Mouse (Mus musculus): ENCODE results near the gene a.
"Not testable (repeated sequence)": the region's sequence is repeated elsewhere in the genome, so short reads cannot be mapped to it uniquely, and the experiment has no call there.

The a gene

DNA sequence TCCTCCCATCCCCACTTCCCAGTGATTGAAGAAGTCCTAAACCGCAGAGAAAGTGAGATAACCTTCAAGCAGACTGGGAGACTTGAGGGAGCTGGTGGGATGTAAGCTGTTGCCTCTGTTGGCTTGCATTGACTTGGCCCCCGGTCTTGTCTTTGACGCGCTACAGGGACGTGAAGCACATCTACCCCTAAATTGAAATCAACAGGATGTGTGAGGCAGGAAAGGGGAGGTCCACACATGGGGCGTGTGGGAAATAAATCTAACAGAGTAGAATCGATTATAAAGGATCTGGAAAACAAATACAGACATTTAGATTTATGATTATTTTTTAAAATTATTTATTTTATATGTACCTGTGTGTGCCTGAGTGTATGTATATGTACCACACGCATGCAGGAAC, 200.2 kb downstream of the a start:
- no peak for DNase-seq (ENCODE audit: low read depth)

- DNase-seq (ENCODE audit: low read depth) = no peak
Measured at GRCm38 (mm10) chr2:154992083-154992482, 200.9 kb downstream of the a start.

DNA sequence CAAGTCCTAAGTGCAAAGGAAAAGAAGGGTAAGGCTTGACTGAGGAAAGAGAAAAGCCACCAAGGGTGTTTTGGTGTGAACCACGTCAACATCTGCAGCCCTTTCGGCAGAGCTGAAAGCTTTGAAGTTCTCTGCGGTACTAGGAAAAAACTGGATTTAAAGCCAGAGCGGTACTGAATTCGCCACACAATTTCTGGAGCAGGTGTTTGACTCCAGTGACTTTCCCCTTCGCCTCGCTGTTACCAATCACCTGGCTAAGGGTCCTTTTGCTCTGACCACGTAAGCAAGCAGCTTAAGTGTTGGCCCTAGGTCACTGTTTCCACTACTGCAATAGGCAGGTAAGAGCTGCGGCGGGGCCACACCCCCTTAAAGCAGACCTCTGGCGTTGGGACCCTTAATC, 214.3 kb downstream of the a start:
- no peak for DNase-seq (ENCODE audit: low read depth)

DNA sequence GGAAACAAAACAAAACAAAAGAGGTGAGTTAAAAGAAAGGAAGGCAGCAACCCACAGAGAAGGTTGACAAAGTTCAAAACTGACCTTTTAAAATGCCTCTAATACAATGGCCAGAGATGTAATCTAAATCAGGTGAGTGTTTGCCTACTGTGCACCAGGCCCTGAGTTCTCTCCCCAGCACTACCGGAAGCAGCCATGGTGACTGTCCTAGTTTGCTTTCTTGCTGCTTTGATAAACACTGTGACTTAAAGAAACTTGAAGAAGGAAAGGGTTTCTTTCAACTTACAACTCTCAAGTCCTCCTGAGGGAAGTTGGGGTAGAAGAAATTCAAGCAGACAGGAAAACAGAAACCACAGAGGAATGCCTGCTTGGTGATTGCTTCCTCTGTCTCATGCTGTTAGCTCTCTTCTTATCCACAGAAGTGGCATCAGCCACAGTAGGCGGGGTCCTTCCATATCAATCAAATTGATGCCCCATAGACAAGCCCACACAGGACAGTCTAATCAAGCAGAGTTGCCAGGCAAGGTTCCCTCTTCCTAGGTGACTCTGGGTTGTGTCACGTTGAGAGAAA, 220.0 kb downstream of the a start:
- peak; percentile 71 for DNase-seq (ENCODE audit: low read depth)

DNA sequence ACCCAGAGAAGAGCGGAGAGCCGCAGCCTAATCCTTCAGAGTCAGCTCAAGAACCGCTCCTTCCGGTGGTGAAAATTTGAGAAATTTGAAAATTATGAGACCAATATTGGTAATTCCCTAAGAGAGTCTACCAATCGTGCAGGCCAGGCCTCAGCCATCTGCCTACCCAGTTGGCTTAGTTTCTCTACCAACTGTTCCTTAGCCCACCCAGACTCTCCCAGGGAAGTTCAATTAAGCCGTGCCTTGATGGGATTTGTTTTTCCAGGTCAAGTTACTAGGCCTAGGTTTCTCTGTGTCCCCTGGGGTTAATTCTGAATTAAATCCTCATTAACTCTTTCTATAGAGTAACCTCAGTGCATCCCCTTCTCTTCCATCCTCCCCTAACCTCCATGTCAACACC, 221.8 kb downstream of the a start:
- no peak for DNase-seq (ENCODE audit: low read depth)

DNA sequence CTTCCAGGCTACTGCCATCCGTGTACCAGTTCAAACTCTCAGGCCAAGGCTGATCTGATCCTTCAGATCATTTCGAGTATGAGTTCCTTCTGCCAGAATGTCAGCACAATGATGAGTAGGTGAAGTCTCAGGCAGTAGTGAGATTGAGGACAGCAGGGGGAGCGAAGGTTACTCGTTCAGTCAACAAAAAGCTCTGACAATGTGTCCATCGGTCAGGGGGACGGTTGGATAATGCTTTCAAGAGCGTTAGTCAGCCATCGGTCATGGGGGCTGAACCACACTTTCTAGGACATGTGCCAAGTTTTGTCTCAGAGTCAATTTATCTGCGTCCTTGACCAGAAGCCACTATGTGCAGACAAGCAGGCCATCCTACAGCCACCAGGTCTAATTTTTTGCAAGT, 225.5 kb downstream of the a start:
- not testable (repeated sequence) for DNase-seq (ENCODE audit: low read depth)

GRCm38 (mm10) chr2:155018251-155018755, 227.1 kb downstream of the a start, which contains the start of gene Gm14226:
Gene Gm14226, plus strand, starts transcription at chr2:155018266.
- DNase-seq (ENCODE audit: low read depth) = not testable (repeated sequence)

GRCm38 (mm10) chr2:155018762-155019641, 227.8 kb downstream of the a start:
- DNase-seq (ENCODE audit: low read depth) = peak; percentile 58

GRCm38 (mm10) chr2:155019673-155020072, 228.5 kb downstream of the a start:
- DNase-seq (ENCODE audit: low read depth) = peak; percentile 65

GRCm38 (mm10) chr2:155020247-155020826, 229.1 kb downstream of the a start:
- not testable (repeated sequence) for DNase-seq (ENCODE audit: low read depth)

DNA sequence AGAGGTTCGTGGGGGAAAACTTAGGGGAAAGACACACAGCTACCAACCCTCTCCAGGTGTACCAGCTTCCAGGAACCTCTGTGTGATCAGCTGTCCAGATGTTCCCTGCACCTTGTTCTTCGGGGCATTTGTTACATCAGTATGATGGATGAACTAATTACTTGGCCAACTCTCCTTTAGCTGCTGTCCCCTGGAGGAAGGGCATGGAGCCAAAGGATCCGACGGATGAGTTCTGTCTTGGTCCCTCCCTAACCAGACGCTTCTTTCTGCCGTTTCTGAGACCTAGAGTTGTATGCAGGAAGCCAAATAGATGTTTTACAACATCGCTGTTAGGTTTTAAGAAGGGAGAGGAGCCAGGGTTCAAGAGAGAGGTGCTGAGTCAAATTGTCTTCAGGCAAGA, 239.6 kb downstream of the a start:
- no peak for DNase-seq (ENCODE audit: low read depth)

- DNase-seq (ENCODE audit: low read depth) = no peak
Measured at GRCm38 (mm10) chr2:155032938-155033710, 241.9 kb downstream of the a start.

DNA sequence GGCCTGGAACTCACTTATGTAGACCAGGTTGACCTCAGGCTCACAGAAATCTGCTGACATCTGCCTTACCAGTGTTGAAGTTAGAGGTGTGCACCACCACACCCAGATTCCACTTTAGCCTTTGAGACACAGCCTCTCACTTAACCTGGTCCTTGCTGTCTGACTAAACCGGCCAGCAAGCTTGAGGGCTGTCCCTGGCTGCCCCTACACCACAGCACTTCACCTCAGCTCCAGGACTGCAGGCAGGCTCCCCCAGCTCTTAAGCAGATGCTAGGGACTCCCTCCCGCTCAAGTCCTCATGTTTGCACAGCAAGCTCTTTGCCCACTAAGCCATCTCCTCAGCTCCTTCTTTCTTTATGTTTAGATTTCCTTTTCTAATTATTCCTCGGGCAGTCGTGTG, 248.8 kb downstream of the a start:
- no peak for DNase-seq (ENCODE audit: low read depth)

DNA sequence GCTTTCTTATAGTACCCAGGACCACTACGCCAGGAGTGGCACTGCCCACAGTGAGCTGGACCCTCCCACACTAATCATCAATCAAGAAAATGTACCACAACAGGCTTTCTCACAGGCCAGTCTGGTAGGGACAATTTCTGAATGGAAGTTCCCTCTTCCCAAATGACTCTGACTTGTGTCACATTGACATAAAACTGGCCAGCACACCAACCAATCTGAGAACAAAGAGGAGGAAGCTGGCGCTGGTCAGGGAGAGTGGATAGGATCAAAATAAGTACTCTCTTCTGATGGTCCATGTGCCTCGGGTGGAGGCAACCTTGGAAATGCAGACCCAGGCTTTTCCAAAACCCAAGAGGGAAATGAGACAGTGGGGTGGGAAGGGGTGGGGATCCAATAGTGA, 253.3 kb downstream of the a start:
- DNase-seq (ENCODE audit: low read depth) = no peak

GRCm38 (mm10) chr2:155045075-155045474, 253.9 kb downstream of the a start:
- DNase-seq (ENCODE audit: low read depth) = no peak

- no peak for DNase-seq (ENCODE audit: low read depth)
Measured at GRCm38 (mm10) chr2:155046803-155047202, 255.6 kb downstream of the a start.

DNA sequence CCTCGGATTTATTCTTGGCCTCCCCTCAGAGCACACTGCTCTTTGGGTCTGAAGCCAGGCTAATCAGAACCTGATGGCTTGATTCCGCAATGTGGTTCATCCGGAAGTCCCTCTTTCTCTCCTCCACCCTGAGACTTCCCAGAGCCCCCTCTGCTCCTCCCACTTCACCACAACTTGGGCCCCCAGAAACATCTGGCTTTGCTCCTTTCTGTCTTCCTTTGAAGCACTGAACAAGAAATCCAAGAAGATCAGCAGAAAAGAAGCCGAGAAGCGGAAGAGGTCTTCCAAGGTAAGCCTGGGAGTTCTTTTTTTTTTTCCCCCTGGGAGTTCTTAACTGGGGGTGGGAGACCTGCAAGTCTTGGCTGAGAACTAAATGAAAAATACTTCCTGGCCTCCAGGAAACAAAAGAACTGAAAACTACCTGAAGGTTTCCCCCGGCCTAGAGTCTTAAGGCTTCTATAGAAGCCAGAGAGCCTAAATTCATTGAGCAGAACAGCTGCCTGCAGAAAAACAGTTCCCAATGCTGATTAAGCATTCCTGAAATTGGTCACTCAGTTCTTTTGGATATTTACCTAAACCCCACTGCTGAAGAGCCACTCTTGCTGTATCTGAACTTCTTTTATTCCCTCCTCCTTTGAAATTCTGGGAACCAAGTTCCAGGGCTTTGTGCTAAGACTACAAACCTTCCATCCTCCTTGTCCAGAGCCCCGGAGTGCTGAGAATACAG, 256.4 kb downstream of the a start:
- no peak for DNase-seq (ENCODE audit: low read depth)

GRCm38 (mm10) chr2:155050108-155050503, 258.9 kb downstream of the a start:
- no peak for DNase-seq (ENCODE audit: low read depth)

DNA sequence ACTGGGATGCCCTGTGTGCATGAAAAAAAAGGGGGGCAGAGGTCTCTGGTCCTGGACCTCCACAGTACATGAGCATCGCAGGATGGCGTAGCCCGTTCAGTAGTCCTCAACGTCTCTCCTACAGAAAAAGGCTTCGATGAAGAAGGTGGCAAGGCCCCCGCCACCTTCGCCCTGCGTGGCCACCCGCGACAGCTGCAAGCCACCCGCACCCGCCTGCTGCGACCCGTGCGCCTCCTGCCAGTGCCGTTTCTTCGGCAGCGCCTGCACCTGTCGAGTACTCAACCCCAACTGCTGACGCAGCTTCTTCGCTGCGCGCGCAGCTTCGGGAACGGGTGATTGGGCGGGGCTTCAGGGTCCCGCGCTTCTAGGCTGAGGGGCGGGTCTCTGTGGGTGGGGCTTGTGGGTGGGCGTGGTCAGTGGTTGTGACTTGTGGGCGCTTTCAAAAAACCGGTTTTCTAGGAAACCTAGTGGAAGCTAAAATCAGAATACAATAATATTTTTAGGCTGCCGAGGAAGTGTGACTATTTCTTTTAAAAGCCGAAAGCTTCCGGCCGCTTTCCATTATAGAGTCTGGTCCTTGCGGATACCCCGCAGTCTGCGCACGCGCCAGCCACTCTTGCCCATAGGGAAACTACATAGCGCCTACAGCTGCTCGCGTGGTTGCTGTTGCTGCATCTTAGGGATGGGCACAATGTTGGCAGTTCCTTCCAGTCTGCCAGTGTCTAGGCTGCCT, 259.5 kb downstream of the a start:
- DNase-seq (ENCODE audit: low read depth) = peak; percentile 96

- no peak for DNase-seq (ENCODE audit: low read depth)
Measured at GRCm38 (mm10) chr2:155051622-155052351, 260.6 kb downstream of the a start.
